Mouse (Mus musculus) lung, embryonic 16.5 days (tissue): ENCODE results near the gene Iqsec1. TPM values are rescaled to one million over a fixed set of nuclear protein-coding genes. Genes with fewer than 3 reads are reported as not detected.

ENCODE experiments used
- ATAC-seq: fragments of 200-750 bp; cut with Nextera tagmentation; 2 replicates; pipeline ENCODE4 v1.8.0; 2017; ENCODE audit warnings: low read depth, mild to moderate bottlenecking, moderate library complexity
- H3K27ac ChIP-seq: fragments of 300-500 bp; sonication (generic); 2 replicates; pipeline ENCODE4 v1.5.1; 2014; ENCODE audit warnings: mild to moderate bottlenecking, control low read depth, low read length
- H3K27me3 ChIP-seq: fragments of 300-500 bp; sonication (generic); 2 replicates; pipeline ENCODE4 v1.6.1; 2014; ENCODE audit warnings: low read depth, low read length, mixed read lengths; ENCODE audit not compliant: control insufficient read depth, insufficient read depth
- H3K36me3 ChIP-seq: fragments of 300-500 bp; sonication (generic); 2 replicates; pipeline ENCODE4 v1.6.1; 2014; ENCODE audit warnings: low read length; ENCODE audit not compliant: control insufficient read depth, insufficient read depth
- H3K4me1 ChIP-seq: fragments of 300-500 bp; sonication (generic); replicated peaks from 2 replicates; pipeline ENCODE4 v1.6.1; 2014; ENCODE audit warnings: low read length, mixed read lengths; ENCODE audit not compliant: control insufficient read depth, insufficient read depth
- H3K4me2 ChIP-seq: fragments of 300-500 bp; sonication (generic); 2 replicates; pipeline ENCODE4 v1.6.1; 2014; ENCODE audit warnings: low read depth, low read length, control low read depth
- H3K4me3 ChIP-seq: fragments of 300-500 bp; sonication (generic); 2 replicates; pipeline ENCODE4 v1.5.1; 2014; ENCODE audit warnings: mild to moderate bottlenecking, low read length, control low read depth
- H3K9ac ChIP-seq: fragments of 300-500 bp; sonication (generic); 2 replicates; pipeline ENCODE4 v1.6.1; 2014; ENCODE audit warnings: low read length, control low read depth
- H3K9me3 ChIP-seq: fragments of 300-500 bp; sonication (generic); 2 replicates; pipeline ENCODE4 v1.6.1; 2016; ENCODE audit warnings: low read length; ENCODE audit not compliant: control insufficient read depth
- WGBS: fragments of 180-500 bp; shearing (Covaris S2); extraction: QIAGEN DNeasy Blood & Tissue Kit; methylation state at CpG from one replicate; pipeline ENCODE4 v1.1.7; 2014; 5-methylcytosine and 5-hydroxymethylcytosine counted together
- polyA plus RNA-seq: library from polyadenylated mRNA; unstranded; fragments of >200 nt; fragmentation: Nextera tagmentation; extraction: Ambion mirVana; gene quantifications from 2 replicates; pipeline ENCODE4 v1.2.1, GENCODE M21; 2015

Gene Iqsec1
- polyA plus RNA-seq, 1 experiment from 2014 or later, result 11.7 TPM

GRCm38 (mm10) chr6:90778841-90779240 lies 209.6 kb downstream of the Iqsec1 start:
- Histone ChIP-seq H3K36me3 (no peaks in the 10 kb centered on the region), H3K9ac (no peak overlapping the region), H3K9me3 (no peaks in the 10 kb centered on the region), H3K4me3 (no peak overlapping the region), H3K27ac (no peak overlapping the region), H3K4me1 (0 out of 2 replicates have a peak, but pooled peaks cover 4% of the 10 kb centered on the region), H3K4me2 (no peak overlapping the region), H3K27me3 (no peaks in the 10 kb centered on the region)
- no peak for ATAC-seq
- 64% methylated on average over 6 of the region's 6 CpGs for WGBS

GRCm38 (mm10) chr6:90777302-90777701 lies 211.2 kb downstream of the Iqsec1 start:
- Histone ChIP-seq H3K9me3 (no peaks in the 10 kb centered on the region), H3K27ac (no peak overlapping the region), H3K4me2 (no peak overlapping the region), H3K4me3 (no peak overlapping the region), H3K36me3 (no peaks in the 10 kb centered on the region), H3K27me3 (no peaks in the 10 kb centered on the region), H3K9ac (no peak overlapping the region), H3K4me1 (0 out of 2 replicates have a peak, but pooled peaks cover 4% of the 10 kb centered on the region)
- ATAC-seq, result no peak
- WGBS, result 71% methylated on average over 1 of the region's 1 CpGs

GRCm38 (mm10) chr6:90775606-90776005 lies 212.9 kb downstream of the Iqsec1 start:
- ATAC-seq, result no peak
- Histone ChIP-seq H3K4me1 (no peaks in the 10 kb centered on the region), H3K9ac (no peak overlapping the region), H3K9me3 (no peaks in the 10 kb centered on the region), H3K27ac (no peak overlapping the region), H3K27me3 (no peaks in the 10 kb centered on the region), H3K36me3 (no peaks in the 10 kb centered on the region), H3K4me3 (no peak overlapping the region), H3K4me2 (no peak overlapping the region)
- WGBS, result 92% methylated on average over 1 of the region's 1 CpGs

- no peak overlapping the region for H3K4me3 ChIP-seq
- no peak overlapping the region for H3K27ac ChIP-seq
- H3K4me1 ChIP-seq, result no peaks in the 10 kb centered on the region
- ATAC-seq, result no peak
- no peaks in the 10 kb centered on the region for H3K27me3 ChIP-seq
- no peak overlapping the region for H3K9ac ChIP-seq
- H3K9me3 ChIP-seq, result no peaks in the 10 kb centered on the region
- H3K36me3 ChIP-seq, result no peaks in the 10 kb centered on the region
- H3K4me2 ChIP-seq, result no peak overlapping the region
Measured at GRCm38 (mm10) chr6:90773811-90774233, 214.7 kb downstream of the Iqsec1 start.

GRCm38 (mm10) chr6:90772120-90772519 lies 216.4 kb downstream of the Iqsec1 start:
- peak; percentile 62 for ATAC-seq
- Histone ChIP-seq H3K4me3 (no peak overlapping the region), H3K9ac (no peak overlapping the region), H3K27me3 (no peaks in the 10 kb centered on the region), H3K27ac (no peak overlapping the region), H3K4me2 (no peak overlapping the region), H3K9me3 (no peaks in the 10 kb centered on the region), H3K36me3 (no peaks in the 10 kb centered on the region), H3K4me1 (no peaks in the 10 kb centered on the region)
- whole genome bisulfite sequencing, result 60% methylated on average over 5 of the region's 5 CpGs

- no peak overlapping the region for H3K9ac ChIP-seq
- H3K4me2 ChIP-seq, result no peak overlapping the region
- H3K27me3 ChIP-seq, result no peaks in the 10 kb centered on the region
- H3K9me3 ChIP-seq, result no peaks in the 10 kb centered on the region
- WGBS, result 63% methylated on average over 2 of the region's 2 CpGs
- H3K27ac ChIP-seq, result no peak overlapping the region
- no peak overlapping the region for H3K4me3 ChIP-seq
- no peak for ATAC-seq
- H3K4me1 ChIP-seq, result peaks cover 12% of the 10 kb centered on the region
- H3K36me3 ChIP-seq, result no peaks in the 10 kb centered on the region
Measured at GRCm38 (mm10) chr6:90768526-90768925, 220.0 kb downstream of the Iqsec1 start.

GRCm38 (mm10) chr6:90767874-90768273 lies 220.6 kb downstream of the Iqsec1 start:
- Histone ChIP-seq H3K4me3 (no peak overlapping the region), H3K9ac (no peak overlapping the region), H3K27ac (no peak overlapping the region), H3K9me3 (no peaks in the 10 kb centered on the region), H3K4me1 (peaks cover 15% of the 10 kb centered on the region), H3K4me2 (no peak overlapping the region), H3K36me3 (no peaks in the 10 kb centered on the region), H3K27me3 (no peaks in the 10 kb centered on the region)
- no peak for ATAC-seq
- 85% methylated on average over 1 of the region's 1 CpGs for whole genome bisulfite sequencing

- Histone ChIP-seq H3K27ac (peak overlapping the region; percentile 86), H3K27me3 (no peaks in the 10 kb centered on the region), H3K4me2 (no peak overlapping the region; the same call in 1 of the 2 replicates), H3K36me3 (no peaks in the 10 kb centered on the region), H3K4me3 (no peak overlapping the region), H3K9me3 (no peaks in the 10 kb centered on the region), H3K4me1 (peaks cover 15% of the 10 kb centered on the region), H3K9ac (peak overlapping the region; percentile 40)
- WGBS, result 67% methylated on average over 2 of the region's 2 CpGs
- ATAC-seq, result no peak
Measured at GRCm38 (mm10) chr6:90764753-90765152, 223.7 kb downstream of the Iqsec1 start.

- Histone ChIP-seq H3K4me1 (peaks cover 15% of the 10 kb centered on the region), H3K4me3 (peak overlapping the region; percentile 13; the same call in 1 of the 2 replicates), H3K27ac (peak overlapping the region; percentile 86), H3K36me3 (no peaks in the 10 kb centered on the region), H3K4me2 (peak overlapping the region; percentile 29), H3K9me3 (no peaks in the 10 kb centered on the region), H3K9ac (peak overlapping the region; percentile 40), H3K27me3 (no peaks in the 10 kb centered on the region)
- WGBS, result 21% methylated on average over 18 of the region's 18 CpGs
- peak; percentile 96 for ATAC-seq
Measured at GRCm38 (mm10) chr6:90763959-90764591, 224.4 kb downstream of the Iqsec1 start.
